Mouse (Mus musculus): ENCODE data around the gene Lsm6. TPM values are rescaled to one million over a fixed set of nuclear protein-coding genes. Genes with fewer than 3 reads are reported as not detected.
"Not testable (repeated sequence)": the region's sequence is repeated elsewhere in the genome, so short reads cannot be mapped to it uniquely, and the experiment has no call there.

Gene Lsm6
- polyA plus RNA-seq, 1 experiment, result 1.6 TPM

GRCm38 (mm10) chr8:78847240-78847639, 26.3 kb upstream of the Lsm6 start:
- Histone ChIP-seq H3K27me3 (ENCODE audit: control insufficient read depth, insufficient read depth, low read length) (no peaks in the 10 kb centered on the region), H3K4me1 (ENCODE audit: control insufficient read depth, insufficient read depth, insufficient read length, low read length) (no peaks in the 10 kb centered on the region), H3K27ac (ENCODE audit: insufficient read depth, low read depth, low read length) (no peak overlapping the region), H3K36me3 (ENCODE audit: control insufficient read depth, insufficient read depth, low read length) (no peaks in the 10 kb centered on the region), H3K4me3 (ENCODE audit: low read depth, low read length) (no peak overlapping the region)
- no peak for TF ChIP-seq CTCF (IDR thresholded peaks at IDR 0.05; ENCODE audit: extremely low read depth, insufficient read length, insufficient replicate concordance, low read depth, low read length)
- TF ChIP-seq POLR2A (IDR thresholded peaks at IDR 0.05; ENCODE audit: low read depth, low read length), result no peak
- WGBS, result 81% methylated on average over 3 of the region's 3 CpGs

- Histone ChIP-seq H3K27ac (ENCODE audit: insufficient read depth, low read depth, low read length) (no peak overlapping the region), H3K27me3 (ENCODE audit: control insufficient read depth, insufficient read depth, low read length) (no peaks in the 10 kb centered on the region), H3K4me1 (ENCODE audit: control insufficient read depth, insufficient read depth, insufficient read length, low read length) (no peaks in the 10 kb centered on the region), H3K36me3 (ENCODE audit: control insufficient read depth, insufficient read depth, low read length) (no peaks in the 10 kb centered on the region), H3K4me3 (ENCODE audit: low read depth, low read length) (no peak overlapping the region)
- WGBS, result 75% methylated on average over 5 of the region's 5 CpGs
- TF ChIP-seq CTCF (IDR thresholded peaks at IDR 0.05; ENCODE audit: extremely low read depth, insufficient read length, insufficient replicate concordance, low read depth, low read length), result no peak
- TF ChIP-seq POLR2A (IDR thresholded peaks at IDR 0.05; ENCODE audit: low read depth, low read length), result no peak
These were observed 23.6 kb upstream of the Lsm6 start for GRCm38 (mm10) chr8:78844559-78844958.

GRCm38 (mm10) chr8:78838656-78839413, 17.9 kb upstream of the Lsm6 start:
- Histone ChIP-seq H3K27me3 (ENCODE audit: control insufficient read depth, insufficient read depth, low read length) (no peaks in the 10 kb centered on the region), H3K27ac (ENCODE audit: insufficient read depth, low read depth, low read length) (no peak overlapping the region), H3K36me3 (ENCODE audit: control insufficient read depth, insufficient read depth, low read length) (no peaks in the 10 kb centered on the region), H3K4me1 (ENCODE audit: control insufficient read depth, insufficient read depth, insufficient read length, low read length) (no peaks in the 10 kb centered on the region), H3K4me3 (ENCODE audit: low read depth, low read length) (no peak overlapping the region)
- TF ChIP-seq CTCF (IDR thresholded peaks at IDR 0.05; ENCODE audit: extremely low read depth, insufficient read length, insufficient replicate concordance, low read depth, low read length) (no peak), POLR2A (IDR thresholded peaks at IDR 0.05; ENCODE audit: low read depth, low read length) (no peak)
- WGBS, result 63% methylated on average over 7 of the region's 7 CpGs

- no peak overlapping the region for H3K27ac ChIP-seq (ENCODE audit: insufficient read depth, low read depth, low read length)
- WGBS, result 98% methylated on average over 6 of the region's 6 CpGs
- no peaks in the 10 kb centered on the region for H3K4me1 ChIP-seq (ENCODE audit: control insufficient read depth, insufficient read depth, insufficient read length, low read length)
- H3K27me3 ChIP-seq (ENCODE audit: control insufficient read depth, insufficient read depth, low read length), result no peaks in the 10 kb centered on the region
- H3K36me3 ChIP-seq (ENCODE audit: control insufficient read depth, insufficient read depth, low read length), result no peaks in the 10 kb centered on the region
- H3K4me3 ChIP-seq (ENCODE audit: low read depth, low read length), result no peak overlapping the region
- TF ChIP-seq POLR2A (IDR thresholded peaks at IDR 0.05; ENCODE audit: low read depth, low read length) (no peak), CTCF (IDR thresholded peaks at IDR 0.05; ENCODE audit: extremely low read depth, insufficient read length, insufficient replicate concordance, low read depth, low read length) (no peak)
These were observed 15.2 kb upstream of the Lsm6 start for GRCm38 (mm10) chr8:78836091-78836490.

- WGBS, result 87% methylated on average over 11 of the region's 11 CpGs
These were observed 7.5 kb upstream of the Lsm6 start for GRCm38 (mm10) chr8:78828414-78828813.

GRCm38 (mm10) chr8:78824515-78824914, 3.6 kb upstream of the Lsm6 start:
- no peak for TF ChIP-seq POLR2A (IDR thresholded peaks at IDR 0.05; ENCODE audit: low read depth, low read length)
- TF ChIP-seq CTCF (IDR thresholded peaks at IDR 0.05; ENCODE audit: extremely low read depth, insufficient read length, insufficient replicate concordance, low read depth, low read length), result no peak
- WGBS, result 83% methylated on average over 4 of the region's 4 CpGs
- Histone ChIP-seq H3K4me3 (ENCODE audit: low read depth, low read length) (no peak overlapping the region), H3K4me1 (ENCODE audit: control insufficient read depth, insufficient read depth, insufficient read length, low read length) (no peaks in the 10 kb centered on the region), H3K36me3 (ENCODE audit: control insufficient read depth, insufficient read depth, low read length) (no peaks in the 10 kb centered on the region), H3K27ac (ENCODE audit: insufficient read depth, low read depth, low read length) (no peak overlapping the region), H3K27me3 (ENCODE audit: control insufficient read depth, insufficient read depth, low read length) (no peaks in the 10 kb centered on the region)

More at GRCm38 (mm10) chr8:78828414-78828813, 7.5 kb upstream of the Lsm6 start:
- Histone ChIP-seq H3K36me3 (ENCODE audit: control insufficient read depth, insufficient read depth, low read length) (no peaks in the 10 kb centered on the region), H3K4me1 (ENCODE audit: control insufficient read depth, insufficient read depth, insufficient read length, low read length) (no peaks in the 10 kb centered on the region), H3K4me3 (ENCODE audit: low read depth, low read length) (no peak overlapping the region), H3K27me3 (ENCODE audit: control insufficient read depth, insufficient read depth, low read length) (no peaks in the 10 kb centered on the region), H3K27ac (ENCODE audit: insufficient read depth, low read depth, low read length) (no peak overlapping the region)
- no peak for TF ChIP-seq CTCF (IDR thresholded peaks at IDR 0.05; ENCODE audit: extremely low read depth, insufficient read length, insufficient replicate concordance, low read depth, low read length)
- TF ChIP-seq POLR2A (IDR thresholded peaks at IDR 0.05; ENCODE audit: low read depth, low read length), result no peak

DNA sequence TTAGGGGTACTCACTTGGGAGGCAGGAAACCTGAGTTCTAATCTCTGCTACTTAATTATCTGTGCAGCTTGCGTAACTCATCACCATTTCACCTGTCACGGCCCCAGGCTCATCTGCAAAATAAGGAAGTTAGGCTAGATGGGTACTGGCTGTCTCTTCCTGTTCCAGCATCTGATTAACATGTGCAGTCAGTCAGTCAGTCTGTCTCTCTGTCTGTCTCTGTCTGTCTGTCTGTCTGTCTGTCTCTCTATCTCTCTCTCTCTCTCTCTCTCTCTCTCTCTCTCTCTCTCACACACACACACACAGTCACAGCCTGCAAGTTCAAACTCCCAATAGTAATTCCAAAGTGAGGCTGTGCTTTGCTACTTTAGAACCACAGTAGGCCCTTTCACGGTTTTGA, 967 bp downstream of the Lsm6 start:
- 12% methylated on average over 3 of the region's 3 CpGs for WGBS
- H3K36me3 ChIP-seq (ENCODE audit: control insufficient read depth, insufficient read depth, low read length); H3K4me1 ChIP-seq (ENCODE audit: control insufficient read depth, insufficient read depth, insufficient read length, low read length); H3K27me3 ChIP-seq (ENCODE audit: control insufficient read depth, insufficient read depth, low read length); H3K4me3 ChIP-seq (ENCODE audit: low read depth, low read length): not testable (repeated sequence)
- H3K27ac ChIP-seq (ENCODE audit: insufficient read depth, low read depth, low read length), result peak overlapping the region; percentile 94
